Mouse (Mus musculus): Measurements from ENCODE around the gene Gm38431. TPM values are rescaled to one million over a fixed set of nuclear protein-coding genes. Genes with fewer than 3 reads are reported as not detected.

The Gm38431 gene
- polyA plus RNA-seq, 1 experiment from 2014 or later, result 0.91 TPM

DNA sequence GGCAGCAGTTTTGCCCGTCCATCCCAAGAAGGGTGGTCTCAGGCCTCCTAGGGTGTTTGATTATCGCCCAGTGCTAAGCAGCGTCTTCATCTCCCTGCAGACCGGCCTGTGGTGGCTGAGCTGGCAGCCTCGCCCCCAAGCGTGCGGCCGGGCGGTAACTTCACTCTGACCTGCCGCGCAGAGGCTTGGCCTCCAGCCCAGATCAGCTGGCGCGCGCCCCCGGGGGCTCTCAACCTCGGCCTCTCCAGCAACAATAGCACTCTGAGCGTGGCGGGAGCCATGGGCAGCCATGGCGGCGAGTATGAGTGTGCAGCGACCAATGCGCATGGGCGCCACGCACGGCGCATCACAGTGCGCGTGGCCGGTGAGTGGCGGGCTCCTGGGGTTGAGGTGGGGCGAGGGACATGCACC lies 54.3 kb downstream of the Gm38431 start:
- no peak for TF ChIP-seq CTCF (IDR thresholded peaks at IDR 0.05; ENCODE audit: low read depth)
- Histone ChIP-seq H3K9me3 (replicated peaks; ENCODE audit: low read length) (no peaks in the 10 kb centered on the region), H3K4me1 (replicated peaks; ENCODE audit: insufficient read depth, low read length) (peaks cover 16% of the 10 kb centered on the region), H3K4me2 (ENCODE audit: low read length) (peak overlapping the region; percentile 63), H3K4me3 (replicated peaks; ENCODE audit: low read depth, low read length) (peak overlapping the region; percentile 22), H3K36me3 (ENCODE audit: insufficient read depth, low read length) (no peaks in the 10 kb centered on the region), H3K27ac (no peak overlapping the region), H3K27me3 (ENCODE audit: insufficient read depth, low read length) (peaks cover 53% of the 10 kb centered on the region), H3K9ac (ENCODE audit: low read depth, low read length) (0 out of 2 replicates have a peak overlapping the region, but pooled peaks have one; percentile 35)
- DNase-seq (ENCODE audit: low spot score), result no peak
- 3% methylated on average over 31 of the region's 31 CpGs for WGBS
- 0 out of 2 replicates have a peak, but pooled peaks have one; percentile 19 for ATAC-seq (replicated peaks; ENCODE audit: low FRiP score, low read depth)

DNA sequence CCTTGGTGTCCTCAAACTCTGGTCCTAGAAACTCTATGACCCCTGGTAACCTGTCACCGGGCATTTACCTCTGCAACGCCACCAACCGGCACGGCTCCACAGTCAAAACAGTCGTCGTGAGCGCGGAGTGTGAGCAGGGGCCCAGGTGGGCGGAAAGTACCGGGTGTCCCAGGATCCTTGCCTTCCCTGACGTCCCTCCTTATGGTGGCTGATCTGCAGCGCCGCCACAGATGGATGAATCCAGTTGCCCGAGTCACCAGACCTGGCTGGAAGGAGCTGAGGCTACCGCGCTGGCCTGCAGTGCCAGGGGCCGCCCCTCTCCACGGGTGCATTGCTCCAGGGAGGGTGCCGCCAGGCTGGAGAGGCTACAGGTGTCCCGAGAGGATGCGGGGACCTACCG lies 55.1 kb downstream of the Gm38431 start:
- peaks cover 23% of the 10 kb centered on the region for H3K4me1 ChIP-seq (replicated peaks; ENCODE audit: insufficient read depth, low read length)
- DNase-seq (ENCODE audit: low spot score), result no peak
- ATAC-seq (replicated peaks; ENCODE audit: low FRiP score, low read depth), result no peak
- H3K36me3 ChIP-seq (ENCODE audit: insufficient read depth, low read length), result no peaks in the 10 kb centered on the region
- H3K9ac ChIP-seq (ENCODE audit: low read depth, low read length), result no peak overlapping the region
- H3K27me3 ChIP-seq (ENCODE audit: insufficient read depth, low read length), result peaks cover 59% of the 10 kb centered on the region
- WGBS, result 7% methylated on average over 22 of the region's 22 CpGs
- H3K4me3 ChIP-seq (replicated peaks; ENCODE audit: low read depth, low read length), result 0 out of 2 replicates have a peak overlapping the region, but pooled peaks have one; percentile 22
- H3K4me2 ChIP-seq (ENCODE audit: low read length), result peak overlapping the region; percentile 63
- TF ChIP-seq CTCF (IDR thresholded peaks at IDR 0.05; ENCODE audit: low read depth), result no peak
- no peak overlapping the region for H3K27ac ChIP-seq
- no peaks in the 10 kb centered on the region for H3K9me3 ChIP-seq (replicated peaks; ENCODE audit: low read length)

DNA sequence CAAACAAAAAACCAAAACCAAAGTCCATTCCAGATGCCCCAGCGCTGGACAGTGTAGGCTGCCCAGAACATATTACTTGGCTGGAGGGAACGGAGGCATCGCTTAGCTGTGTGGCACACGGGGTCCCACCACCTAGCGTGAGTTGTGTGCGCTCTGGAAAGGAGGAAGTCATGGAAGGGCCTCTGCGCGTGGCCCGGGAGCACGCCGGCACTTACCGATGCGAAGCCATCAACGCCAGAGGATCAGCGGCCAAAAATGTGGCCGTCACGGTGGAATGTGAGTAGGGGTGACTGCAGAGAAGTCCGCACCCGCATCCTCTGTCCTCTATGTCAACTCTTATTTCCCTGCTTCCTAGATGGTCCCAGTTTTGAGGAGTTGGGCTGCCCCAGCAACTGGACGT lies 55.6 kb downstream of the Gm38431 start:
- Histone ChIP-seq H3K27me3 (ENCODE audit: insufficient read depth, low read length) (peaks cover 59% of the 10 kb centered on the region), H3K4me1 (replicated peaks; ENCODE audit: insufficient read depth, low read length) (peaks cover 26% of the 10 kb centered on the region), H3K9ac (ENCODE audit: low read depth, low read length) (no peak overlapping the region), H3K36me3 (ENCODE audit: insufficient read depth, low read length) (no peaks in the 10 kb centered on the region), H3K4me3 (replicated peaks; ENCODE audit: low read depth, low read length) (no peak overlapping the region), H3K27ac (no peak overlapping the region), H3K4me2 (ENCODE audit: low read length) (no peak overlapping the region), H3K9me3 (replicated peaks; ENCODE audit: low read length) (no peaks in the 10 kb centered on the region)
- WGBS, result 15% methylated on average over 20 of the region's 20 CpGs
- no peak for TF ChIP-seq CTCF (IDR thresholded peaks at IDR 0.05; ENCODE audit: low read depth)
- ATAC-seq (replicated peaks; ENCODE audit: low FRiP score, low read depth) (no peak), DNase-seq (ENCODE audit: low spot score) (no peak)

DNA sequence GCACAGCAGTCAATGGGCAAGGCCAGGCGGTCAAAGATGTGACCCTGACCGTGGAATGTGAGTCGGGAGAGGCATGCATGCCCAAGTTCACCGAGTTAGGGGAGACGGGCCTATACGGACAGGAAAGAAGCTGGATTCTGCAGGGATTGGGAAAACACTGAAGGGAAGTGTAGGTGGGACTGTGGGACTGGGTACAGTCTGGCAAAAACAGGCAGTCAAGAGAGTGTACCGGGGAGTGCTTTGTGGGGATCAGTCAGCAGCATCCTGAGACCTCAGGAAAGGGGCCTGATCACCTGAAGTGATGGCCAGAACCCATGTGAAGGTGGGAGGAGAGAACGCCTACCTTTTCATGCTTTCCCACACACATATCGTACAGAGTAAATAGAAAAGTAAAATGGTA lies 56.2 kb downstream of the Gm38431 start:
- H3K27ac ChIP-seq, result no peak overlapping the region
- WGBS, result 32% methylated on average over 9 of the region's 9 CpGs
- H3K36me3 ChIP-seq (ENCODE audit: insufficient read depth, low read length), result no peaks in the 10 kb centered on the region
- peaks cover 59% of the 10 kb centered on the region for H3K27me3 ChIP-seq (ENCODE audit: insufficient read depth, low read length)
- H3K4me3 ChIP-seq (replicated peaks; ENCODE audit: low read depth, low read length), result no peak overlapping the region
- H3K9me3 ChIP-seq (replicated peaks; ENCODE audit: low read length), result no peaks in the 10 kb centered on the region
- DNase-seq (ENCODE audit: low spot score) (no peak), ATAC-seq (replicated peaks; ENCODE audit: low FRiP score, low read depth) (no peak)
- H3K4me1 ChIP-seq (replicated peaks; ENCODE audit: insufficient read depth, low read length), result peaks cover 26% of the 10 kb centered on the region
- TF ChIP-seq CTCF (IDR thresholded peaks at IDR 0.05; ENCODE audit: low read depth), result no peak
- H3K4me2 ChIP-seq (ENCODE audit: low read length), result no peak overlapping the region
- H3K9ac ChIP-seq (ENCODE audit: low read depth, low read length), result no peak overlapping the region

DNA sequence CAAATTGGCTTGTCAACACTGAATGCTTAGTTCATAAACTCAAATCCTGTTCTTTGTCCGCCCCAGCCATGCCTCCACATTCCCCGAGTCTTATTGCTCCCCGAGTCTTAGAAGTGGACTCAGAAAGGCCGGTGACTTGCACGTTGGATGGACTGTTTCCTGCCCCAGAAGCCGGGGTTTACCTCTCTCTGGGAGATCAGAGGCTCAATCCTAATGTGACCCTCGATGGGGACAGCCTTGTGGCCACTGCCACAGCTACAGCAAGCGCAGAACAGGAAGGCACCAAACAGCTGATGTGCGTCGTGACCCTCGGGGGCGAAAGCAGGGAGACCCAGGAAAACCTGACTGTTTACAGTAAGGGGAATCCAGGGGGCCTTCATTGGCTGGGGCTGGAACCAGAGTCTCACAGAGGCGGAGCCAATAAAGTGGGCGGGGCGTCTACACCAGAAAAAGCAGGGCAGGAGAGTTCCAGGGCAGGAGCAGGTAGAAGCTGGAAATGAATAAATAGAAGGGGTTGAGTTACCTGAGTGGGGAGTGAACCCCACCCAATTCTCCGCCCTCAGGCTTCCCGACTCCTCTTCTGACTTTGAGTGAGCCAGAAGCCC lies 57.2 kb downstream of the Gm38431 start:
- no peak overlapping the region for H3K4me3 ChIP-seq (replicated peaks; ENCODE audit: low read depth, low read length)

DNA sequence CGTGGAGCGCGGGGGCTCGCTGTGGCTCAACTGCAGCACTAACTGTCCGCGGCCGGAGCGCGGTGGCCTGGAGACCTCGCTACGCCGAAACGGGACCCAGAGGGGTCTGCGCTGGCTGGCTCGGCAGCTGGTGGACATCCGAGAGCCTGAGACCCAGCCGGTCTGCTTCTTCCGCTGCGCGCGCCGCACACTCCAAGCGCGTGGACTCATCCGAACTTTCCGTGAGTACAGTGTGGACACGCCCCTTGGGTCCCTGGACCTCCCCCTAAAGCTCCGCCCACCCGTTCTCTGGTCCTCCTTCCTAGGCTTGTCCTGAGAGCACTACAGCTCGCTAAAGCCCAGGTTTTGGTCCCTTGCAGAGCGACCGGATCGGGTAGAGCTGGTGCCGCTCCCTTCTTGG lies 58.7 kb downstream of the Gm38431 start:
- Histone ChIP-seq H3K9me3 (replicated peaks; ENCODE audit: low read length) (no peaks in the 10 kb centered on the region), H3K4me1 (replicated peaks; ENCODE audit: insufficient read depth, low read length) (peaks cover 39% of the 10 kb centered on the region), H3K4me3 (replicated peaks; ENCODE audit: low read depth, low read length) (peak overlapping the region; percentile 44), H3K27me3 (ENCODE audit: insufficient read depth, low read length) (peaks cover 52% of the 10 kb centered on the region), H3K27ac (no peak overlapping the region), H3K9ac (ENCODE audit: low read depth, low read length) (peak overlapping the region; percentile 24; the same call in 1 of the 2 replicates), H3K4me2 (ENCODE audit: low read length) (peak overlapping the region; percentile 93), H3K36me3 (ENCODE audit: insufficient read depth, low read length) (no peaks in the 10 kb centered on the region)
- ATAC-seq (replicated peaks; ENCODE audit: low FRiP score, low read depth) (peak; percentile 46), DNase-seq (ENCODE audit: low spot score) (peak; percentile 95)
- under 1% methylated on average over 34 of the region's 34 CpGs for WGBS
- TF ChIP-seq CTCF (IDR thresholded peaks at IDR 0.05; ENCODE audit: low read depth), result no peak

More for the DNA sequence above, 57.2 kb downstream of the Gm38431 start:
- ATAC-seq (replicated peaks; ENCODE audit: low FRiP score, low read depth), result no peak
- 0 out of 2 replicates have a peak overlapping the region, but pooled peaks have one; percentile 5 for H3K4me2 ChIP-seq (ENCODE audit: low read length)
- no peak overlapping the region for H3K27ac ChIP-seq
- DNase-seq (ENCODE audit: low spot score), result no peak
- no peak for TF ChIP-seq CTCF (IDR thresholded peaks at IDR 0.05; ENCODE audit: low read depth)
- whole genome bisulfite sequencing, result 6% methylated on average over 17 of the region's 17 CpGs
- no peak overlapping the region for H3K9ac ChIP-seq (ENCODE audit: low read depth, low read length)
- no peaks in the 10 kb centered on the region for H3K36me3 ChIP-seq (ENCODE audit: insufficient read depth, low read length)
- H3K9me3 ChIP-seq (replicated peaks; ENCODE audit: low read length), result no peaks in the 10 kb centered on the region
- peaks cover 59% of the 10 kb centered on the region for H3K27me3 ChIP-seq (ENCODE audit: insufficient read depth, low read length)
- peaks cover 35% of the 10 kb centered on the region for H3K4me1 ChIP-seq (replicated peaks; ENCODE audit: insufficient read depth, low read length)
